Mouse (Mus musculus) intestine, postnatal 0 days (tissue): Measurements from ENCODE around the gene Gm28635. TPM values are rescaled to one million over a fixed set of nuclear protein-coding genes. Genes with fewer than 3 reads are reported as not detected.

ENCODE experiments used
- ATAC-seq: fragments of 200-750 bp; cut with Nextera tagmentation; 2 replicates; pipeline ENCODE4 v1.8.0; 2017; ENCODE audit warnings: mild to moderate bottlenecking, moderate TSS enrichment, moderate library complexity
- H3K27ac ChIP-seq: fragments of 300-500 bp; sonication (generic); 2 replicates; pipeline ENCODE4 v1.5.1; 2014; ENCODE audit warnings: mild to moderate bottlenecking, low read depth, low read length, moderate library complexity
- H3K27me3 ChIP-seq: fragments of 300-500 bp; sonication (generic); replicated peaks from 2 replicates; pipeline ENCODE4 v1.6.1; 2014; ENCODE audit warnings: low read length, mixed read lengths; ENCODE audit not compliant: control insufficient read depth, insufficient read depth
- H3K36me3 ChIP-seq: fragments of 300-500 bp; sonication (generic); 2 replicates; pipeline ENCODE4 v1.6.1; 2014; ENCODE audit warnings: mild to moderate bottlenecking, moderate library complexity; ENCODE audit not compliant: control insufficient read depth, insufficient read depth
- H3K4me1 ChIP-seq: fragments of 300-500 bp; sonication (generic); replicated peaks from 2 replicates; pipeline ENCODE4 v1.6.1; 2014; ENCODE audit warnings: antibody characterized with exemption, low read length, mixed read lengths; ENCODE audit not compliant: control insufficient read depth, insufficient read depth
- H3K4me2 ChIP-seq: fragments of 300-500 bp; sonication (generic); replicated peaks from 2 replicates; pipeline ENCODE4 v1.6.1; 2014; ENCODE audit warnings: low read depth, mild to moderate bottlenecking, moderate library complexity
- H3K4me3 ChIP-seq: fragments of 300-500 bp; sonication (generic); 2 replicates; pipeline ENCODE4 v1.5.1; 2014; ENCODE audit warnings: low read depth, low read length
- H3K9ac ChIP-seq: fragments of 300-500 bp; sonication (generic); 2 replicates; pipeline ENCODE4 v1.6.1; 2014; ENCODE audit warnings: mild to moderate bottlenecking, low read depth, low read length
- H3K9me3 ChIP-seq: fragments of 300-500 bp; sonication (generic); 2 replicates; pipeline ENCODE4 v1.6.1; 2016; ENCODE audit warnings: mixed run types; ENCODE audit not compliant: control insufficient read depth
- CTCF ChIP-seq: sonication (generic); IDR thresholded peaks from 2 replicates; pipeline ENCODE4 v1.5.1; 2016; ENCODE audit warnings: low read depth, mild to moderate bottlenecking, control low read depth, antibody characterized with exemption, moderate library complexity
- WGBS: fragments of 180-500 bp; shearing (Covaris S2); extraction: QIAGEN DNeasy Blood & Tissue Kit; methylation state at CpG from one replicate; pipeline ENCODE4 v1.1.7; 2014; 5-methylcytosine and 5-hydroxymethylcytosine counted together
- polyA plus RNA-seq: library from polyadenylated mRNA; unstranded; fragments of >200 nt; fragmentation: Nextera tagmentation; extraction: Ambion mirVana; gene quantifications from 2 replicates; pipeline ENCODE4 v1.2.1, GENCODE M21; 2015

Gm28635 gene
- polyA plus RNA-seq, 1 experiment from 2014 or later = not detected

DNA sequence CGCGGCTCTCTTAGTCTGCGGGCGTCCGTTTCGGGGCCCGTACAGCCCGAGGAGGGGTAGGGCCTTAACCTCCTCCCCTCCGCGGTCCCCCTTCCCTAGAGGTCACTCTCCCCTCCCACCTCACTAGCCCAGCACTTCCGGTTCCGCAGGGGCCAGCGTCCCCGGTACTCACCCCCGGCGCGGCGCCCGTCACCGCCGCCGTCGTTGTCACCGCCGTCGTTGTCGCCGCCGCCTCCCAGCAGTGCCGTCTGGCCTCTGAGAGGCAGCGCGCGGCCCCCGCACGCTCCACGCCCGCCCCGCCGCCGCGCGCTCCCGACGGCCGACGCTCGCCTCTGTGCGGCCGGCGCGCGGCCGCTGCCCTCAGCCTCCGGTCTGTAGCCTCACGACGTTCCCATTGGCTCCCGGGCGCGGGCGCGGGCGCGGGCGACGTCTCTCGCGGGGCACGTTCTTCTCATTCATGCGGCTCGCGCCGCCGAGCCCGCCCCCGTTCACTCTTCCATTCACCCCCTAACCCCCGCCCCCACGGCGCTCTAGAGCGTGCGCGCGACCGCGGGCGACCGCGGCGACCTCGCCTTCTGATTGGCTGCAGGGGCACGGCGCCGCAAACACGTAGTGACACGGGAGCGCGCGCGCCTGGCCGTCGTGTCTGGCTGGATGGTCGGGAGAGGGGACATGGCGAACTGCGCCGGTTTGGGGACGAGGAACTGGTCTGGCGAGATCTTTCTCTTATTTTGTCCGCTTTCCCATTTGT is 37.1 kb upstream of the Gm28635 start, which contains the start of gene Zdhhc5:
Gene Zdhhc5, minus strand, starts transcription at position 370 of the 751 bp plus-strand sequence.
- under 1% methylated on average over 97 of the region's 107 CpGs for WGBS
- Histone ChIP-seq H3K4me1 (0 out of 2 replicates have a peak, but pooled peaks cover 2% of the 10 kb centered on the region), H3K4me3 (peak within 1 kb of the TSS; percentile 99), H3K4me2 (peak within 1 kb of the TSS; percentile 85), H3K9ac (peak within 1 kb of the TSS; percentile 93), H3K9me3 (no peaks in the 10 kb centered on the region), H3K36me3 (peaks cover 10% of the 10 kb centered on the region), H3K27ac (peak within 1 kb of the TSS; percentile 96), H3K27me3 (no peaks in the 10 kb centered on the region)
- ATAC-seq = peak; percentile 97
- TF ChIP-seq CTCF = no peak

DNA sequence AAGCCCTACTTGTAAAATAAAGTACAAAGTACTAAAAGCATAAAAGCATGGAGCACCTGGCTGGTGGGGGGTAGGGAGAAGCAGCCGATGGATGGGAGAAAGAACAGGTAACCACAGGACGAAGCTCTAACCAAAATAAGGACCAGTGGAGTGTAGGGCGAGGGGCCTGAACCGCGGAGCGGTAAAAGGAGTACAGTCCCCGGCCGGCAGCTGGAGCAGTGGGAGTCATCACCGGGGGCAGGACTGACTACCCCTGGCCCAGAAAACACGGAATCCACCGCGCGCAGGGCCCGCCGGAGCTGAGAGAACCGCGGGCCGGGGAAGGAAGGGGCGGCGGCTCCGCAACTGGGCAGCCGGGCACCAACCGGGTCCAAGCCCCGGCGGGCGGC is 36.6 kb upstream of the Gm28635 start:
- Histone ChIP-seq H3K9me3 (no peaks in the 10 kb centered on the region), H3K9ac (peak overlapping the region; percentile 93), H3K4me1 (0 out of 2 replicates have a peak, but pooled peaks cover 2% of the 10 kb centered on the region), H3K27me3 (no peaks in the 10 kb centered on the region), H3K4me3 (peak overlapping the region; percentile 99), H3K27ac (peak overlapping the region; percentile 96), H3K4me2 (peak overlapping the region; percentile 85), H3K36me3 (peaks cover 14% of the 10 kb centered on the region)
- ATAC-seq = no peak
- WGBS = 1% methylated on average over 19 of the region's 26 CpGs
- no peak for TF ChIP-seq CTCF

GRCm38 (mm10) chr2:84711898-84712297 is 34.1 kb upstream of the Gm28635 start:
- H3K4me1 ChIP-seq = 0 out of 2 replicates have a peak, but pooled peaks cover 2% of the 10 kb centered on the region
- H3K27me3 ChIP-seq = no peaks in the 10 kb centered on the region
- no peak overlapping the region for H3K4me2 ChIP-seq
- ATAC-seq = no peak
- no peak for TF ChIP-seq CTCF
- H3K4me3 ChIP-seq = no peak overlapping the region
- H3K27ac ChIP-seq = no peak overlapping the region
- no peak overlapping the region for H3K9ac ChIP-seq
- no peaks in the 10 kb centered on the region for H3K9me3 ChIP-seq
- H3K36me3 ChIP-seq = peaks cover 16% of the 10 kb centered on the region
- 88% methylated on average over 2 of the region's 2 CpGs for WGBS

- peaks cover 6% of the 10 kb centered on the region; the same call in 1 of the 2 replicates for H3K4me1 ChIP-seq
- no peak overlapping the region for H3K4me2 ChIP-seq
- no peaks in the 10 kb centered on the region for H3K27me3 ChIP-seq
- H3K27ac ChIP-seq = no peak overlapping the region
- H3K9ac ChIP-seq = no peak overlapping the region
- H3K9me3 ChIP-seq = no peaks in the 10 kb centered on the region
- H3K36me3 ChIP-seq = peaks cover 33% of the 10 kb centered on the region
- ATAC-seq = no peak
- 63% methylated on average over 1 of the region's 1 CpGs for WGBS
- TF ChIP-seq CTCF = no peak
- H3K4me3 ChIP-seq = no peak overlapping the region
Observed at GRCm38 (mm10) chr2:84707523-84707922, 29.7 kb upstream of the Gm28635 start.

- no peak overlapping the region for H3K27ac ChIP-seq
- ATAC-seq = no peak
- H3K9ac ChIP-seq = no peak overlapping the region
- H3K4me1 ChIP-seq = peaks cover 6% of the 10 kb centered on the region; the same call in 1 of the 2 replicates
- no peak overlapping the region for H3K4me2 ChIP-seq
- TF ChIP-seq CTCF = no peak
- no peaks in the 10 kb centered on the region for H3K9me3 ChIP-seq
- 85% methylated on average over 1 of the region's 1 CpGs for WGBS
- no peak overlapping the region for H3K4me3 ChIP-seq
- no peaks in the 10 kb centered on the region for H3K27me3 ChIP-seq
- H3K36me3 ChIP-seq = peaks cover 30% of the 10 kb centered on the region
Observed at GRCm38 (mm10) chr2:84705295-84705694, 27.5 kb upstream of the Gm28635 start.

DNA sequence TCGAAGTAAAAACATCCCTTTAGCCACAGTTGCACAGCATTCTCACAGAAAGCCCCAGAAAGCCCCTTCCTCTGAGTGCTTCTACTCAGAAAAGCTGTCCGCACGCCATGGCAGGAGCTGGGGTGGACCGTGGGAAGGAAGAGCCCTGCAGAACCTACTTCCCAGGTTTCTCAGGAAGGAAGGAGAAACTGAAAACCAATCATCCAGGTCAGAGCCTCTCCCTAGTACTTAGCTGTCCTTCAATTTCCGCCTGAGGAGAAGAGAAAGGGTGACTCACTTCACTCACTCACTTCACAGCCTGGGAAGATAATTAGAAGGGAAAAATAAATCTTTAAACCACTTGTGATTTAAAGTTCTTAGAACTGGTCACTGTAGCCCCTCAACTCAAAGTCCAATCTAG is 26.5 kb upstream of the Gm28635 start:
- no peaks in the 10 kb centered on the region for H3K9me3 ChIP-seq
- 0 out of 2 replicates have a peak overlapping the region, but pooled peaks have one; percentile 28 for H3K27ac ChIP-seq
- TF ChIP-seq CTCF = no peak
- no peak overlapping the region for H3K9ac ChIP-seq
- 71% methylated on average over 5 of the region's 5 CpGs for WGBS
- H3K27me3 ChIP-seq = no peaks in the 10 kb centered on the region
- peaks cover 24% of the 10 kb centered on the region for H3K36me3 ChIP-seq
- H3K4me1 ChIP-seq = peaks cover 6% of the 10 kb centered on the region; the same call in 1 of the 2 replicates
- H3K4me2 ChIP-seq = no peak overlapping the region
- H3K4me3 ChIP-seq = no peak overlapping the region
- ATAC-seq = 0 out of 2 replicates have a peak, but pooled peaks have one; percentile 36
